Mouse (Mus musculus): ENCODE data around the gene Cbx5.

GRCm38 (mm10) chr15:103250195-103250740 is 10.7 kb upstream of the Cbx5 start:
- TF ChIP-seq EP300 (IDR thresholded peaks at IDR 0.05; ENCODE audit: insufficient read depth, low read depth, low read length) (0 out of 2 replicates have a peak, but pooled peaks have one; percentile 32), POLR2A (IDR thresholded peaks at IDR 0.05; ENCODE audit: insufficient read depth, low read depth, low read length) (no peak), CTCF (IDR thresholded peaks at IDR 0.05) (peak; percentile 94)
